Comparison of ENCODE assay signal across 24 mouse cellular contexts in genomic region chr7:28984452-28984851, GRCm38 (mm10). TPM values are rescaled to one million over a fixed set of nuclear protein-coding genes. Genes with fewer than 3 reads are reported as not detected.
DNase-seq lines count a peak whose midpoint lies in the region; ATAC-seq and TF ChIP-seq lines count a peak whose summit lies in the region.
"Had no signal": no experiment of that assay in that cellular context is flagged by ENCODE, and none has a peak within 500 bp of the region (broad histone marks: within the 10 kb centered on the region; RNA-seq: fewer than 3 reads in every experiment).

No protein-coding gene starts in this region.

- dilution Hi-C loops in CH12.LX (cut with MboI; ENCODE audit: extremely low pct_ligation_motif_present, extremely low pct_unique_long_range_greater_than_20kb, low sequenced_read_pairs), result no loop called here

- TF ChIP-seq POLR2A in CH12.LX (IDR thresholded peaks at IDR 0.05; ENCODE audit: low read depth, low read length) (no peak), MEL (IDR thresholded peaks at IDR 0.05; ENCODE audit: control insufficient read depth in 1 of 2, insufficient read depth in 1 of 2, low read depth in 1 of 2, low read length in 2 of 2, poor library complexity in 1 of 2) (no peak)

- H3K79me2 ChIP-seq in CH12.LX (replicated peaks; ENCODE audit: control insufficient read depth, extremely low read depth, insufficient read depth, poor library complexity, severe bottlenecking) (peaks cover 53% of the 10 kb centered on the region), MEL (ENCODE audit: control insufficient read depth, insufficient read depth, low read length, poor library complexity) (peaks cover 22% of the 10 kb centered on the region)

- peak overlapping the region; percentile 88; the same call in 1 of the 2 replicates for H3K4me2 ChIP-seq in liver, embryonic 12.5 days
- H3K4me2 ChIP-seq in liver, postnatal 0 days (ENCODE audit: low read depth, low read length), result no peak overlapping the region
- H3K4me2 ChIP-seq in CH12.LX (ENCODE audit: insufficient read depth, low read depth, poor library complexity, severe bottlenecking), result peak overlapping the region; percentile 70
- no peak overlapping the region for H3K4me2 ChIP-seq in hindbrain, embryonic 13.5 days

- no peak overlapping the region for H3K9ac ChIP-seq in liver, embryonic 12.5 days
- no peak overlapping the region for H3K9ac ChIP-seq in liver, postnatal 0 days (replicated peaks)
- H3K9ac ChIP-seq in CH12.LX (ENCODE audit: insufficient read depth, low read depth), result peak overlapping the region; percentile 94
- H3K9ac ChIP-seq in ES-E14 (ENCODE audit: insufficient read depth, low read depth, low read length, poor library complexity, severe bottlenecking), result no peak overlapping the region
- H3K9ac ChIP-seq in MEL (ENCODE audit: control insufficient read depth, low read depth, low read length, poor library complexity, severe bottlenecking), result no peak overlapping the region
- no peak overlapping the region for H3K9ac ChIP-seq in hindbrain, embryonic 13.5 days

- DNase-seq in liver, postnatal 0 days, result no peak
- DNase-seq in CH12.LX (ENCODE audit: extremely low read depth) (no peak), ES-E14 (ENCODE audit: low read depth, low spot score) (no peak), MEL (ENCODE audit: low read depth, low spot score) (no peak)
- DNase-seq in hindbrain, embryonic 10.5 days (ENCODE audit: low spot score), result no peak
- DNase-seq in testis, postnatal 14 days (ENCODE audit: low spot score), result no peak
- DNase-seq: adrenal gland, adult 2 months; adrenal gland, adult 8-10 months; adrenal gland, postnatal 10 days; adrenal gland, postnatal 14 days; adrenal gland, postnatal 25 days; adrenal gland, postnatal 36 days; B cell, adult 2 months; cerebellum, adult 11 months; cerebellum, adult 11-12 months; cerebellum, adult 18-20 months; cerebellum, adult 2 months; cerebellum, adult 8-10 months had no signal

- H3K9me3 ChIP-seq in liver, embryonic 12.5 days (replicated peaks), result no peaks in the 10 kb centered on the region
- H3K9me3 ChIP-seq in liver, postnatal 0 days (ENCODE audit: low read length), result no peaks in the 10 kb centered on the region
- H3K9me3 ChIP-seq in CH12.LX (replicated peaks; ENCODE audit: low read length) (no peaks in the 10 kb centered on the region), ES-E14 (ENCODE audit: control insufficient read depth, insufficient read depth, low read depth, low read length) (no peaks in the 10 kb centered on the region), MEL (replicated peaks; ENCODE audit: insufficient read depth, low read length) (no peaks in the 10 kb centered on the region)
- H3K9me3 ChIP-seq in hindbrain, embryonic 10.5 days, result no peaks in the 10 kb centered on the region
- no peaks in the 10 kb centered on the region for H3K9me3 ChIP-seq in hindbrain, embryonic 13.5 days
- H3K9me3 ChIP-seq: G1E had no signal

- TF ChIP-seq CTCF in liver, postnatal 0 days (IDR thresholded peaks at IDR 0.05; ENCODE audit: low read depth), result no peak
- TF ChIP-seq CTCF in CH12.LX (conservative IDR thresholded peaks at IDR 0.05 in 1 of 2, IDR thresholded peaks at IDR 0.05 in 1 of 2; ENCODE audit: low read depth in 2 of 2, low read length in 2 of 2) (no peak), MEL (IDR thresholded peaks at IDR 0.05 in 2 of 3, conservative IDR thresholded peaks at IDR 0.05 in 1 of 3; ENCODE audit: control insufficient read depth in 1 of 3, insufficient read depth in 1 of 3, low read depth in 2 of 3, low read length in 3 of 3, poor library complexity in 1 of 3, severe bottlenecking in 1 of 3) (no peak)

- no peak for TF ChIP-seq RAD21 in CH12.LX (IDR thresholded peaks at IDR 0.05; ENCODE audit: low read depth, low read length)
- TF ChIP-seq RAD21 in MEL (IDR thresholded peaks at IDR 0.05; ENCODE audit: low read depth, low read length), result no peak

- H3K36me3 ChIP-seq in liver, embryonic 12.5 days, result peaks cover 27% of the 10 kb centered on the region
- no peaks in the 10 kb centered on the region; the same call in 1 of the 2 replicates for H3K36me3 ChIP-seq in liver, postnatal 0 days (replicated peaks; ENCODE audit: insufficient read depth, low read length)
- H3K36me3 ChIP-seq in CH12.LX (replicated peaks in 1 of 2; ENCODE audit: control insufficient read depth in 1 of 2, insufficient read depth in 1 of 2, low read length in 1 of 2) (peaks cover 44 to 55% of the 10 kb centered on the region in 2 experiments), ES-E14 (ENCODE audit: control insufficient read depth, insufficient read depth, low read length, poor library complexity, severe bottlenecking) (peaks cover 8% of the 10 kb centered on the region), MEL (ENCODE audit: control insufficient read depth in 1 of 2, insufficient read depth in 2 of 2, low read length in 2 of 2) (peaks cover 0 to 15% of the 10 kb centered on the region in 2 experiments; a peak in 2 of 4 replicates)
- peaks cover 7% of the 10 kb centered on the region for H3K36me3 ChIP-seq in hindbrain, embryonic 10.5 days
- peaks cover under 1% of the 10 kb centered on the region for H3K36me3 ChIP-seq in hindbrain, embryonic 13.5 days

- ATAC-seq in liver, embryonic 12.5 days, result no peak
- ATAC-seq in liver, postnatal 0 days, result no peak
- no peak for ATAC-seq in hindbrain, embryonic 13.5 days (ENCODE audit: low FRiP score)
- ATAC-seq: activated CD4-positive, CD25-positive, alpha-beta regulatory T cell, adult 4 months; CD4-positive, CD25-positive, alpha-beta regulatory T cell, adult 4 months; Patski had no signal

- in situ Hi-C loops in CH12.LX (cut with MboI; ENCODE audit: low pct_ligation_motif_present, low pct_unique_long_range_greater_than_20kb, low sequenced_read_pairs), result no loop called here
- in situ Hi-C loops in ES-E14 (cut with MboI; ENCODE audit: low sequenced_read_pairs in 2 of 2, unreplicated experiment in 2 of 2), result no loop called here

- no peak overlapping the region for H3K27ac ChIP-seq in liver, embryonic 12.5 days
- no peak overlapping the region for H3K27ac ChIP-seq in liver, postnatal 0 days (ENCODE audit: low read depth)
- H3K27ac ChIP-seq in CH12.LX (ENCODE audit: insufficient read depth, low read depth) (no peak overlapping the region), ES-E14 (ENCODE audit: insufficient read depth, low read depth, low read length, poor library complexity, severe bottlenecking) (no peak overlapping the region), MEL (ENCODE audit: control insufficient read depth, low read depth, low read length) (no peak overlapping the region)
- H3K27ac ChIP-seq in hindbrain, embryonic 10.5 days, result no peak overlapping the region
- no peak overlapping the region for H3K27ac ChIP-seq in hindbrain, embryonic 13.5 days

- TF ChIP-seq EP300 in liver, postnatal 0 days (IDR thresholded peaks at IDR 0.05; ENCODE audit: low read depth), result no peak
- TF ChIP-seq EP300 in CH12.LX (IDR thresholded peaks at IDR 0.05; ENCODE audit: low read length) (no peak), MEL (IDR thresholded peaks at IDR 0.05; ENCODE audit: low read depth in 1 of 2, low read length in 2 of 2) (no peak)

- H3K4me3 ChIP-seq in liver, embryonic 12.5 days, result no peak overlapping the region
- H3K4me3 ChIP-seq in liver, postnatal 0 days (ENCODE audit: low read depth, low read length), result no peak overlapping the region
- H3K4me3 ChIP-seq in CH12.LX (replicated peaks in 1 of 3; ENCODE audit: low read depth in 2 of 3, low read length in 2 of 3, poor library complexity in 1 of 3) (peak overlapping the region; percentile 84 to 99 (median 97)), ES-E14 (ENCODE audit: insufficient read depth in 1 of 2, low read depth in 1 of 2, low read length in 2 of 2, poor library complexity in 1 of 2, severe bottlenecking in 1 of 2) (no peak overlapping the region), MEL (ENCODE audit: control insufficient read depth in 1 of 2, insufficient read depth in 1 of 2, low read depth in 2 of 2, low read length in 2 of 2) (no peak overlapping the region)
- no peak overlapping the region for H3K4me3 ChIP-seq in hindbrain, embryonic 10.5 days
- H3K4me3 ChIP-seq in hindbrain, embryonic 13.5 days, result no peak overlapping the region

- H3K4me1 ChIP-seq in liver, embryonic 12.5 days, result peaks cover 39% of the 10 kb centered on the region
- H3K4me1 ChIP-seq in liver, postnatal 0 days (ENCODE audit: insufficient read depth), result peaks cover 21% of the 10 kb centered on the region
- H3K4me1 ChIP-seq in CH12.LX (ENCODE audit: control insufficient read depth in 1 of 2, insufficient read depth in 2 of 2) (peaks cover 21 to 35% of the 10 kb centered on the region in 2 experiments), ES-E14 (ENCODE audit: control insufficient read depth in 2 of 2, insufficient read depth in 2 of 2, low read length in 2 of 2, poor library complexity in 1 of 2) (peaks cover 3 to 20% of the 10 kb centered on the region in 2 experiments; a peak in 3 of 4 replicates), MEL (ENCODE audit: control insufficient read depth in 1 of 2, insufficient read depth in 2 of 2, low read length in 2 of 2) (peaks cover 0 to 20% of the 10 kb centered on the region in 2 experiments; a peak in 2 of 4 replicates)
- peaks cover 26% of the 10 kb centered on the region for H3K4me1 ChIP-seq in hindbrain, embryonic 10.5 days (replicated peaks)
- H3K4me1 ChIP-seq in hindbrain, embryonic 13.5 days (replicated peaks), result peaks cover 16% of the 10 kb centered on the region

- H3K27me3 ChIP-seq in liver, embryonic 12.5 days (replicated peaks), result no peaks in the 10 kb centered on the region
- H3K27me3 ChIP-seq in liver, postnatal 0 days (ENCODE audit: insufficient read depth, low read length), result no peaks in the 10 kb centered on the region
- H3K27me3 ChIP-seq in CH12.LX (replicated peaks) (no peaks in the 10 kb centered on the region), MEL (ENCODE audit: control insufficient read depth in 1 of 2, insufficient read depth in 2 of 2, low read length in 2 of 2) (no peaks in the 10 kb centered on the region)
- H3K27me3 ChIP-seq in hindbrain, embryonic 10.5 days (ENCODE audit: insufficient read depth, poor library complexity, severe bottlenecking), result no peaks in the 10 kb centered on the region
- no peaks in the 10 kb centered on the region for H3K27me3 ChIP-seq in hindbrain, embryonic 13.5 days
- H3K27me3 ChIP-seq: Patski had no signal

- 78% methylated on average over 1 of the region's 1 CpGs for WGBS in liver, embryonic 12.5 days (ENCODE audit: insufficient replicate concordance)
- 81% methylated on average over 1 of the region's 1 CpGs for WGBS in liver, postnatal 0 days (ENCODE audit: insufficient replicate concordance)
- 97% methylated on average over 1 of the region's 1 CpGs for WGBS in hindbrain, embryonic 10.5 days
- WGBS in hindbrain, embryonic 13.5 days, result 96% methylated on average over 1 of the region's 1 CpGs

RNA-seq across cellular contexts. Expression of gene Map4k1, which starts 2.6 kb away (rescaled TPM):
- 33.3 and 35.0 TPM in 2 replicates for polyA plus RNA-seq in liver, embryonic 12.5 days (2016; fragmentation: Nextera tagmentation; extraction: Ambion mirVana)
- 11.9 and 16.5 TPM in 2 replicates for polyA plus RNA-seq in liver, postnatal 0 days (2015; fragmentation: Nextera tagmentation; extraction: Ambion mirVana)
- total RNA-seq in CH12.LX (2012; rRNA removed), result 183 and 195 TPM in 2 replicates
- 112 and 114 TPM in 2 replicates for total RNA-seq in CH12.LX (2014; rRNA removed)
- 395 and 401 TPM in 2 replicates for polyA plus RNA-seq in CH12.LX (2012; ENCODE audit: insufficient read length, low read depth)
- 14.8 and 15.6 TPM in 2 replicates for total RNA-seq in ES-E14 (2012; rRNA removed)
- total RNA-seq in MEL (2012; rRNA removed), result 17.3 and 19.3 TPM in 2 replicates
- polyA plus RNA-seq in MEL (2012; ENCODE audit: insufficient read depth in 1 of 2, insufficient read length in 2 of 2, low read depth in 1 of 2, low replicate concordance in 2 of 2, missing spikeins in 1 of 2), result 10 to 100 TPM in 1 of 2 experiments, not detected in 1; 50.8 TPM
- 8.8 and 9.0 TPM in 2 replicates for polyA plus RNA-seq in hindbrain, embryonic 10.5 days (2016; fragmentation: Nextera tagmentation; extraction: Ambion mirVana)
- polyA plus RNA-seq in hindbrain, embryonic 13.5 days (2015; fragmentation: Nextera tagmentation; extraction: Ambion mirVana), result 4.1 and 6.4 TPM in 2 replicates

RNA-seq across cellular contexts. Expression of gene Eif3k, which starts 2.8 kb away (rescaled TPM):
- polyA plus RNA-seq in liver, embryonic 12.5 days (2016; fragmentation: Nextera tagmentation; extraction: Ambion mirVana), result 325 and 336 TPM in 2 replicates
- 162 and 166 TPM in 2 replicates for polyA plus RNA-seq in liver, postnatal 0 days (2015; fragmentation: Nextera tagmentation; extraction: Ambion mirVana)
- total RNA-seq in CH12.LX (2012; rRNA removed) (513 and 551 TPM in 2 replicates), CH12.LX (2014; rRNA removed) (595 and 658 TPM in 2 replicates), ES-E14 (2012; rRNA removed) (474 and 500 TPM in 2 replicates), MEL (2012; rRNA removed) (525 and 545 TPM in 2 replicates)
- polyA plus RNA-seq in CH12.LX (2012; ENCODE audit: insufficient read length, low read depth) (580 and 584 TPM in 2 replicates), MEL (2012; ENCODE audit: insufficient read depth in 1 of 2, insufficient read length in 2 of 2, low read depth in 1 of 2, low replicate concordance in 2 of 2, missing spikeins in 1 of 2) (100 to 1,000 TPM in 1 of 2 experiments, not detected in 1; 671 TPM)
- 426 and 432 TPM in 2 replicates for polyA plus RNA-seq in hindbrain, embryonic 10.5 days (2016; fragmentation: Nextera tagmentation; extraction: Ambion mirVana)
- polyA plus RNA-seq in hindbrain, embryonic 13.5 days (2015; fragmentation: Nextera tagmentation; extraction: Ambion mirVana), result 315 and 332 TPM in 2 replicates

RNA-seq across cellular contexts. Expression of gene Actn4, which starts 22.3 kb away (rescaled TPM):
- polyA plus RNA-seq in liver, embryonic 12.5 days (2016; fragmentation: Nextera tagmentation; extraction: Ambion mirVana), result 165 and 166 TPM in 2 replicates
- polyA plus RNA-seq in liver, postnatal 0 days (2015; fragmentation: Nextera tagmentation; extraction: Ambion mirVana), result 76.3 and 81.2 TPM in 2 replicates
- total RNA-seq in CH12.LX (2012; rRNA removed), result 62.9 and 63.4 TPM in 2 replicates
- 45.9 and 56.9 TPM in 2 replicates for total RNA-seq in CH12.LX (2014; rRNA removed)
- 127 and 145 TPM in 2 replicates for polyA plus RNA-seq in CH12.LX (2012; ENCODE audit: insufficient read length, low read depth)
- 566 and 627 TPM in 2 replicates for total RNA-seq in ES-E14 (2012; rRNA removed)
- total RNA-seq in MEL (2012; rRNA removed), result 60.5 and 66.3 TPM in 2 replicates
- polyA plus RNA-seq in MEL (2012; ENCODE audit: insufficient read depth in 1 of 2, insufficient read length in 2 of 2, low read depth in 1 of 2, low replicate concordance in 2 of 2, missing spikeins in 1 of 2), result 100 to 1,000 TPM in 1 of 2 experiments, not detected in 1; 267 TPM
- 216 and 245 TPM in 2 replicates for polyA plus RNA-seq in hindbrain, embryonic 10.5 days (2016; fragmentation: Nextera tagmentation; extraction: Ambion mirVana)
- polyA plus RNA-seq in hindbrain, embryonic 13.5 days (2015; fragmentation: Nextera tagmentation; extraction: Ambion mirVana), result 136 and 138 TPM in 2 replicates

Comparison
In these comparisons a context has a peak if more than half of its experiments do, and no peak if none do; other contexts are left out.
1. H3K4me2 ChIP-seq: peak in liver, embryonic 12.5 days (single experiment) and CH12.LX (single experiment); none in liver, postnatal 0 days (single experiment) and hindbrain, embryonic 13.5 days (single experiment).
2. H3K4me3 ChIP-seq: peak in CH12.LX (3 of 3); none in liver, embryonic 12.5 days (single experiment), liver, postnatal 0 days (single experiment), ES-E14 (0 of 2), MEL (0 of 2), hindbrain, embryonic 10.5 days (single experiment) and hindbrain, embryonic 13.5 days (single experiment).